Mouse (Mus musculus) neural tube, embryonic 12.5 days (tissue): ENCODE data around the gene Hist3h2a. TPM values are rescaled to one million over a fixed set of nuclear protein-coding genes. Genes with fewer than 3 reads are reported as not detected.

Source experiments
- ATAC-seq: fragments of 200-750 bp; cut with Nextera tagmentation; 2 replicates; pipeline ENCODE4 v1.8.0; 2017; ENCODE audit warnings: low read depth, mild to moderate bottlenecking, moderate TSS enrichment, moderate library complexity; ENCODE audit not compliant: low FRiP score
- H3K27ac ChIP-seq: fragments of 300-500 bp; sonication (generic); 2 replicates; pipeline ENCODE4 v1.5.1; 2016
- H3K27me3 ChIP-seq: fragments of 300-500 bp; sonication (generic); replicated peaks from 2 replicates; pipeline ENCODE4 v1.6.1; 2016; ENCODE audit warnings: mild to moderate bottlenecking
- H3K36me3 ChIP-seq: fragments of 300-500 bp; sonication (generic); 2 replicates; pipeline ENCODE4 v1.6.1; 2016; ENCODE audit warnings: mild to moderate bottlenecking
- H3K4me1 ChIP-seq: fragments of 300-500 bp; sonication (generic); 2 replicates; pipeline ENCODE4 v1.6.1; 2016
- H3K4me2 ChIP-seq: fragments of 300-500 bp; sonication (generic); replicated peaks from 2 replicates; pipeline ENCODE4 v1.6.1; 2016; ENCODE audit warnings: mild to moderate bottlenecking
- H3K4me3 ChIP-seq: fragments of 300-500 bp; sonication (generic); 2 replicates; pipeline ENCODE4 v1.5.1; 2016
- H3K9ac ChIP-seq: fragments of 300-500 bp; sonication (generic); 2 replicates; pipeline ENCODE4 v1.6.1; 2016; ENCODE audit warnings: mild to moderate bottlenecking
- H3K9me3 ChIP-seq: fragments of 300-500 bp; sonication (generic); 2 replicates; pipeline ENCODE4 v1.6.1; 2016; ENCODE audit warnings: mild to moderate bottlenecking
- WGBS: fragments of 180-500 bp; shearing (Covaris S2); methylation state at CpG from one replicate; pipeline ENCODE4 v1.1.7; 2016; 5-methylcytosine and 5-hydroxymethylcytosine counted together
- polyA plus RNA-seq: library from polyadenylated mRNA; unstranded; fragments of >200 nt; fragmentation: Nextera tagmentation; extraction: Ambion mirVana; gene quantifications from 2 replicates; pipeline ENCODE4 v1.2.1, GENCODE M21; 2016

The Hist3h2a gene
- polyA plus RNA-seq, 1 experiment from 2014 or later = 91.6 TPM

GRCm38 (mm10) chr11:58961364-58962177 lies 7.1 kb downstream of the Hist3h2a start:
- Histone ChIP-seq H3K4me3 (no peak overlapping the region), H3K27ac (no peak overlapping the region), H3K9me3 (no peaks in the 10 kb centered on the region), H3K27me3 (0 out of 2 replicates have a peak, but pooled peaks cover 3% of the 10 kb centered on the region), H3K36me3 (peaks cover 10% of the 10 kb centered on the region; the same call in 1 of the 2 replicates), H3K4me2 (no peak overlapping the region), H3K9ac (0 out of 2 replicates have a peak overlapping the region, but pooled peaks have one; percentile 3), H3K4me1 (peaks cover 32% of the 10 kb centered on the region)
- ATAC-seq = no peak
- 58% methylated on average over 50 of the region's 50 CpGs for WGBS

DNA sequence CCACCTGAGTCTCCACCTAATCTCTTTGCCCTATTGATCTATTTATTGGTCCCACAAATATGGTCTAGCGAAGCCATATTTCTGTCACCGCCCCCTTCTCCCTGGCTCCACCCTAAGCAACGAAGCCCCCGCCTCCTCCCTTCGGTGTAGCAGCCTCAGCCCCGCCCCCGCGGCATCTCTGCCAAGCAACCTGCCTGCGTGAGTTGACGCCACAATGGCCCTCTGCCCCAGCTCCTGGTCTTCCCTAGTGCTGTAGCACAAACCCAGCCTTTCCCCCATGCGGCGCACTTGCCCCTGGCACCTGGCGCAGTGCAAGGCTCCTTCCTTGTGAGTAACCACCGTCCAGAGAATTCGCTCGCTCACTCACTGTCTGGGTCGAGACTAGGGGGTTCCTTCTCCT lies 9.1 kb downstream of the Hist3h2a start:
- Histone ChIP-seq H3K36me3 (peaks cover 6% of the 10 kb centered on the region; the same call in 1 of the 2 replicates), H3K9me3 (no peaks in the 10 kb centered on the region), H3K4me3 (no peak overlapping the region), H3K27ac (no peak overlapping the region), H3K9ac (no peak overlapping the region), H3K4me1 (peaks cover 20% of the 10 kb centered on the region), H3K4me2 (peak overlapping the region; percentile 29; the same call in 1 of the 2 replicates), H3K27me3 (0 out of 2 replicates have a peak, but pooled peaks cover 3% of the 10 kb centered on the region)
- 38% methylated on average over 17 of the region's 17 CpGs for WGBS
- ATAC-seq = no peak

DNA sequence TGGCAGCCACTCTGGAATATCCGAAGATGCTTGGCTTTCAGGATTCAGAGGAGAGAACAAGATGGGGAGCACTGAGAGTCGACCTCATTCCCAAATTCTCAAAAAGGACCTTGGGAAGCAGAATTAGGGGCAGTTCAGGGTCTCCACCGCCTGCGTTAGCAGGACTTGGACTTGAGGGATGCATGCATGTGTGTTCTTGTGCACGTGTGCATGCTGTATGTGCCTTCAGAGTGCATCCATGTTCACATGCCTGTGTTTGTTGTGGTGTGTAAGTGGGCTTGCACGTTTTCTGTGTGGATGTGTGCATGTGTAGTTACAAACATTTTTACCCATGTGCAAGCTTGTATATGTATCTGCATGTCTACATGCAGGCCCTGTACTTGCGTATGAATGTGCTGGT lies 9.7 kb downstream of the Hist3h2a start:
- Histone ChIP-seq H3K27ac (no peak overlapping the region), H3K4me2 (no peak overlapping the region), H3K27me3 (0 out of 2 replicates have a peak, but pooled peaks cover 3% of the 10 kb centered on the region), H3K4me3 (no peak overlapping the region), H3K4me1 (peaks cover 19% of the 10 kb centered on the region), H3K36me3 (peaks cover 8% of the 10 kb centered on the region; the same call in 1 of the 2 replicates), H3K9ac (no peak overlapping the region), H3K9me3 (no peaks in the 10 kb centered on the region)
- ATAC-seq = no peak
- WGBS = 89% methylated on average over 7 of the region's 7 CpGs

DNA sequence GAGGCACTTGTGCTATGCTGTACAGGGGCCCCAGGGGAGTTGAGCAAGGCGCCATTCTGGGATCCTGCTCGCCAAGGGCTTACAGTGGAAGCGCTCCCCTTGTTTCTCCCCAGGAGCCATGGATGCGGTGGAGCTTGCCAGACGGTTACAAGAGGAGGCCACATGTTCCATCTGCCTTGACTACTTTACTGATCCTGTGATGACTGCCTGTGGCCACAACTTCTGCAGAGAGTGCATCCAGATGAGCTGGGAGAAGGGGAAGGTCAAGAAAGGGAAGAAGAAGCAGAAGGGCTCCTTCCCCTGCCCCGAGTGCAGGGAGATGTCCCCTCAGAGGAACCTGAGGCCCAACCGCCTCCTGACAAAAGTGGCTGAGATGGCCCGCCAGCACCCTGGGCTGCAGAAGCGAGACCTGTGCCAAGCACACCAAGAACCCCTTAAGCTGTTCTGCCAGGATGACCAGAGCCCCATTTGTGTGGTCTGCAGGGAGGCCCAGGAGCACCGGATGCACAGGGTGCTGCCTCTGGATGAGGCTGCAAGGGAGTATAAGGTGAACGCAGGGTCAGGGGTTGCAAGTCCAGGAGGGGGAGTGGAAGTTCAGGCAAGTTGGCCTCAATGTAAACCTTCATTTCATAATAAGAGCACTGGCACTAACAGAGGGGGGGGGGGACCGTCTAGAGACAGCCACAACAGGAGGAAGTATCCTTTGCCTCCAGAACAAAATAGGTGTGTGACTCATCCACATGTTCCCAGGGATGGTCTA lies 10.7 kb downstream of the Hist3h2a start:
- peaks cover 14% of the 10 kb centered on the region; the same call in 1 of the 2 replicates for H3K36me3 ChIP-seq
- H3K9ac ChIP-seq = no peak overlapping the region
- no peak for ATAC-seq
- H3K9me3 ChIP-seq = no peaks in the 10 kb centered on the region
- WGBS = 57% methylated on average over 12 of the region's 12 CpGs
- H3K4me1 ChIP-seq = peaks cover 14% of the 10 kb centered on the region; the same call in 1 of the 2 replicates
- no peak overlapping the region for H3K4me2 ChIP-seq
- no peak overlapping the region for H3K27ac ChIP-seq
- no peak overlapping the region for H3K4me3 ChIP-seq
- H3K27me3 ChIP-seq = 0 out of 2 replicates have a peak, but pooled peaks cover 3% of the 10 kb centered on the region

DNA sequence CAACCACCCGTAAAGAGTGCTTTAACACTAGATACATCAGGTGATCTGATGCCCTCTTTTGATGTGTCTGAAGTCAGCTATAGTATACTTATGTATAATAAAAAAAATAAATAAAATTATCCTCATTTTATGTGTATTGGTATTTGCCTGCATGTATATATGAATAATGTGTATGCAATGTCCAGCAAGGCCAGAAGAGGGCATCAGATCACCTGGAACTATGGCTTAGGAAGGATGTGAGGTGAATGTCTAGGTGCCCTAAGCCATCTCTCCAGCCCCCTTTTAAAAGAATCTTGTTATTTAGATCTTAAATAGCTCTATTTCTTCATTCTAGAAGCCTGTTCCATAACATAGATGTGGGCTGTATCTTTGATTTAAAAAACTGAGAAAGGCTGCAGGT lies 12.9 kb downstream of the Hist3h2a start:
- no peak for ATAC-seq
- Histone ChIP-seq H3K9ac (no peak overlapping the region), H3K27me3 (no peaks in the 10 kb centered on the region), H3K36me3 (peaks cover 31% of the 10 kb centered on the region; the same call in 1 of the 2 replicates), H3K9me3 (no peaks in the 10 kb centered on the region), H3K4me3 (no peak overlapping the region), H3K4me1 (peaks cover 14% of the 10 kb centered on the region; the same call in 1 of the 2 replicates), H3K4me2 (no peak overlapping the region), H3K27ac (no peak overlapping the region)
- whole genome bisulfite sequencing = 89% methylated on average over 1 of the region's 1 CpGs

DNA sequence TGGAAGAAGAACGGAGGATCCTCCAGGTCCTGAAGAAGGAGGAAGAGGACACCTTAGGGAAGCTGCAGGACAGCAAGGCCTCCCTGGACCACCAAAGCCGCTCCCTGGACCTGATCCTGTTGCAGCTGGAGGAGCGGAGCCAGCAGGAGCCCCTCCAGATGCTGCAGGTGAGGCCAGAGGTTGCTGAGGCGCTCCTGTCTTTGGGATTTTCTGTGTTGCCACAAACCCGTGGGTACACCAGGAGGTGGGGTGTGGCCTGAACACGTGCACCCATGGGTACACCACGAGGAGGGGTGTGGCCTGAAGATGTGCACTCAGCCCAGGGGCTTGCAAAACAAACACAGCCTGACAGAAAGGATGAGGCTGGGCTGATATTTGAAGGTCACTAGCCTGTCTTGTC lies 14.1 kb downstream of the Hist3h2a start:
- ATAC-seq = no peak
- Histone ChIP-seq H3K9me3 (no peaks in the 10 kb centered on the region), H3K36me3 (peaks cover 31% of the 10 kb centered on the region; the same call in 1 of the 2 replicates), H3K27me3 (no peaks in the 10 kb centered on the region), H3K4me3 (no peak overlapping the region), H3K9ac (no peak overlapping the region), H3K4me2 (no peak overlapping the region), H3K27ac (no peak overlapping the region), H3K4me1 (peaks cover 12% of the 10 kb centered on the region; the same call in 1 of the 2 replicates)
- WGBS = 87% methylated on average over 7 of the region's 7 CpGs

DNA sequence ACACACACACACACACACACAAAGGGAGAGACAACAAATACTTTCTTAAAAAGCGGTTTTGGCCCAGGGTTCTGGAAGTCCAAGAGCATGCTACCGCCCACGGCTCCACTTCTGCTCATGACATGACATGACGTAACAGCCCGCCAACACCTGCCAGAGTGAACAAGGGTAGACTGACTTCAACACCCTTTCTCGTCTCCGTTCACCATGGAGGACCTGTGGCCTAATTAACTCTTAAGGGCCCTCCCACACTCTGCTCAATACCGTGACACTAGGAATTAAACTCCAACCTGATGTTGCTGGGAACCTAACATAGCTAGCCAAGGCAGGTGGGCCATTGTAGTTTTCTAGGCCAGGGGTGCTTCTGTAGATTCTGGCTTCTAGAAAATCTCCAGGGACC lies 14.5 kb downstream of the Hist3h2a start:
- H3K27ac ChIP-seq = no peak overlapping the region
- no peak overlapping the region for H3K4me2 ChIP-seq
- H3K9ac ChIP-seq = no peak overlapping the region
- H3K36me3 ChIP-seq = peaks cover 31% of the 10 kb centered on the region; the same call in 1 of the 2 replicates
- no peaks in the 10 kb centered on the region for H3K9me3 ChIP-seq
- no peak overlapping the region for H3K4me3 ChIP-seq
- H3K27me3 ChIP-seq = no peaks in the 10 kb centered on the region
- WGBS = 90% methylated on average over 8 of the region's 8 CpGs
- H3K4me1 ChIP-seq = peaks cover 9% of the 10 kb centered on the region; the same call in 1 of the 2 replicates
- no peak for ATAC-seq

- peaks cover 36% of the 10 kb centered on the region; the same call in 1 of the 2 replicates for H3K36me3 ChIP-seq
- H3K9me3 ChIP-seq = no peaks in the 10 kb centered on the region
- H3K9ac ChIP-seq = no peak overlapping the region
- no peak overlapping the region for H3K4me2 ChIP-seq
- 83% methylated on average over 6 of the region's 6 CpGs for WGBS
- H3K27me3 ChIP-seq = no peaks in the 10 kb centered on the region
- peaks cover 8% of the 10 kb centered on the region; the same call in 1 of the 2 replicates for H3K4me1 ChIP-seq
- no peak overlapping the region for H3K4me3 ChIP-seq
- no peak overlapping the region for H3K27ac ChIP-seq
- no peak for ATAC-seq
Observed at GRCm38 (mm10) chr11:58969659-58970058, 15.2 kb downstream of the Hist3h2a start.

GRCm38 (mm10) chr11:58970831-58971530 lies 16.5 kb downstream of the Hist3h2a start:
- Histone ChIP-seq H3K36me3 (peaks cover 38% of the 10 kb centered on the region; the same call in 1 of the 2 replicates), H3K9me3 (no peaks in the 10 kb centered on the region), H3K4me3 (no peak overlapping the region), H3K4me1 (peaks cover 3% of the 10 kb centered on the region; the same call in 1 of the 2 replicates), H3K9ac (no peak overlapping the region), H3K27ac (no peak overlapping the region), H3K4me2 (no peak overlapping the region), H3K27me3 (no peaks in the 10 kb centered on the region)
- 92% methylated on average over 21 of the region's 21 CpGs for WGBS
- ATAC-seq = no peak

GRCm38 (mm10) chr11:58971796-58972195 lies 17.3 kb downstream of the Hist3h2a start:
- Histone ChIP-seq H3K4me3 (no peak overlapping the region), H3K4me1 (peaks cover 5% of the 10 kb centered on the region; the same call in 1 of the 2 replicates), H3K27me3 (no peaks in the 10 kb centered on the region), H3K9ac (no peak overlapping the region), H3K4me2 (no peak overlapping the region), H3K36me3 (peaks cover 38% of the 10 kb centered on the region; the same call in 1 of the 2 replicates), H3K9me3 (no peaks in the 10 kb centered on the region), H3K27ac (no peak overlapping the region)
- WGBS = 95% methylated on average over 3 of the region's 3 CpGs
- no peak for ATAC-seq

DNA sequence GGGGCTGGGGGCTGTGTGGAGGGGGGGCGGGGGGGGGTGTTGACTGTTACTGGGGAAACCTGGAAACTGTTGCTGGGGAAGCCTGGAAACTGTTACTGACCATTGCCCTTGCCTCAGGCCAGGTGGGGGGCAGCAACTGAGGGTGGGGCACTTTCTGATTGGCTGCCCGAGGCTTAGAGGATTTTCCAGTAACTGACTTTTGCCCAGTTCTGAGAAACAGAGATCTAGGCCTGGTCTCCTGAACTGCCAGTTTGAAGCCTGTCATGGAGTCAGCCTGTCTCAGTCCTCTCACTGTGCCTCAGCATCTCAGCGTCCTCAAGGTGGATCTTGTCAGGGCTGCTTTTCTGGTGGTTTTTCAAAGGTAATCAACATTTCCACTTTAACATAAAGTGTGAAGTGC lies 19.9 kb downstream of the Hist3h2a start:
- Histone ChIP-seq H3K4me1 (peaks cover 22% of the 10 kb centered on the region), H3K27me3 (no peaks in the 10 kb centered on the region), H3K4me3 (no peak overlapping the region), H3K4me2 (no peak overlapping the region), H3K9ac (no peak overlapping the region), H3K9me3 (no peaks in the 10 kb centered on the region), H3K36me3 (peaks cover 30% of the 10 kb centered on the region; the same call in 1 of the 2 replicates), H3K27ac (no peak overlapping the region)
- no peak for ATAC-seq
- WGBS = 87% methylated on average over 3 of the region's 3 CpGs
